In genomic region chr9:115206219-115206618, GRCm38 (mm10) we compare ENCODE assay signal across 13 mouse cellular contexts.
DNase-seq lines count a peak whose midpoint lies in the region; ATAC-seq and TF ChIP-seq lines count a peak whose summit lies in the region.
"Had no signal": no experiment of that assay in that cellular context is flagged by ENCODE, and none has a peak within 500 bp of the region (broad histone marks: within the 10 kb centered on the region; RNA-seq: fewer than 3 reads in every experiment).

No protein-coding gene starts in this region.

- no peak for TF ChIP-seq EP300 in stomach, postnatal 0 days (optimal IDR thresholded peaks at IDR 0.05)
- no peak for TF ChIP-seq EP300 in heart, adult 2 months (IDR thresholded peaks at IDR 0.05; ENCODE audit: insufficient read depth, low read depth, low read length)

- no peaks in the 10 kb centered on the region for H3K9me3 ChIP-seq in embryonic facial prominence, embryonic 12.5 days
- no peaks in the 10 kb centered on the region for H3K9me3 ChIP-seq in embryonic facial prominence, embryonic 10.5 days
- no peaks in the 10 kb centered on the region for H3K9me3 ChIP-seq in limb, embryonic 14.5 days (ENCODE audit: control insufficient read depth, low read length)
- H3K9me3 ChIP-seq in limb, embryonic 10.5 days (replicated peaks) = no peaks in the 10 kb centered on the region
- H3K9me3 ChIP-seq in stomach, embryonic 14.5 days (ENCODE audit: control insufficient read depth, low read depth, low read length) = no peaks in the 10 kb centered on the region
- no peaks in the 10 kb centered on the region for H3K9me3 ChIP-seq in stomach, postnatal 0 days (ENCODE audit: control insufficient read depth, low read length)
- H3K9me3 ChIP-seq: heart, embryonic 12.5 days; limb, embryonic 13.5 days had no signal

- peaks cover 10% of the 10 kb centered on the region for H3K4me1 ChIP-seq in embryonic facial prominence, embryonic 12.5 days
- peaks cover 20% of the 10 kb centered on the region for H3K4me1 ChIP-seq in embryonic facial prominence, embryonic 10.5 days
- peaks cover 10% of the 10 kb centered on the region for H3K4me1 ChIP-seq in limb, embryonic 14.5 days (ENCODE audit: control insufficient read depth, insufficient read depth, low read length)
- peaks cover 25% of the 10 kb centered on the region for H3K4me1 ChIP-seq in limb, embryonic 10.5 days
- peaks cover 10% of the 10 kb centered on the region; the same call in 1 of the 2 replicates for H3K4me1 ChIP-seq in stomach, embryonic 14.5 days (ENCODE audit: control insufficient read depth, insufficient read depth, low read length)
- 0 out of 2 replicates have a peak, but pooled peaks cover 2% of the 10 kb centered on the region for H3K4me1 ChIP-seq in stomach, postnatal 0 days (replicated peaks; ENCODE audit: control insufficient read depth, insufficient read depth)
- H3K4me1 ChIP-seq in heart, adult 2 months (ENCODE audit: control insufficient read depth, insufficient read depth, low read length) = no peaks in the 10 kb centered on the region

- H3K9ac ChIP-seq in embryonic facial prominence, embryonic 12.5 days = no peak overlapping the region
- H3K9ac ChIP-seq in limb, embryonic 14.5 days (ENCODE audit: low read depth, low read length, severe bottlenecking) = no peak overlapping the region
- no peak overlapping the region for H3K9ac ChIP-seq in stomach, embryonic 14.5 days (replicated peaks; ENCODE audit: low read depth, low read length)
- no peak overlapping the region for H3K9ac ChIP-seq in stomach, postnatal 0 days (ENCODE audit: low read length)
- H3K9ac ChIP-seq in heart, adult 2 months (ENCODE audit: low read depth, low read length) = no peak overlapping the region
- H3K9ac ChIP-seq: heart, embryonic 12.5 days; limb, embryonic 13.5 days had no signal

- no peak for TF ChIP-seq CTCF in stomach, postnatal 0 days (IDR thresholded peaks at IDR 0.05; ENCODE audit: low read depth)
- no peak for TF ChIP-seq CTCF in heart, adult 2 months (IDR thresholded peaks at IDR 0.05)

- no peak for DNase-seq in embryonic facial prominence, embryonic 10.5 days (ENCODE audit: low spot score)
- DNase-seq in limb, embryonic 14.5 days (ENCODE audit: low spot score) = peak; percentile 71
- DNase-seq in limb, embryonic 10.5 days (ENCODE audit: low spot score) = no peak
- DNase-seq in stomach, postnatal 0 days (ENCODE audit: low spot score) = no peak
- DNase-seq in heart, postnatal 25 days (ENCODE audit: low spot score) = no peak
- DNase-seq in heart, adult 2 months = no peak
- DNase-seq: gastrocnemius, postnatal 10 days; kidney, adult 8-10 months had no signal

- H3K27me3 ChIP-seq in embryonic facial prominence, embryonic 12.5 days = no peaks in the 10 kb centered on the region
- H3K27me3 ChIP-seq in embryonic facial prominence, embryonic 10.5 days (replicated peaks; ENCODE audit: low read depth, poor library complexity, severe bottlenecking) = no peaks in the 10 kb centered on the region
- no peaks in the 10 kb centered on the region for H3K27me3 ChIP-seq in limb, embryonic 14.5 days (ENCODE audit: control insufficient read depth, insufficient read depth, low read length)
- no peaks in the 10 kb centered on the region for H3K27me3 ChIP-seq in limb, embryonic 10.5 days (ENCODE audit: low read depth, poor library complexity, severe bottlenecking)
- H3K27me3 ChIP-seq in stomach, embryonic 14.5 days (ENCODE audit: control insufficient read depth, insufficient read depth, low read length) = no peaks in the 10 kb centered on the region
- H3K27me3 ChIP-seq in stomach, postnatal 0 days (ENCODE audit: control insufficient read depth, insufficient read depth, low read length) = no peaks in the 10 kb centered on the region
- no peaks in the 10 kb centered on the region for H3K27me3 ChIP-seq in heart, adult 2 months (ENCODE audit: control insufficient read depth, insufficient read depth, low read length)
- H3K27me3 ChIP-seq: heart, embryonic 12.5 days; limb, embryonic 13.5 days had no signal

- intact Hi-C loops in heart, postnatal 25 days (cut with DNase I) = no loop called here
- intact Hi-C loops in heart, adult 2 months (cut with DNase I) = no loop called here

- no peak for ATAC-seq in embryonic facial prominence, embryonic 12.5 days (ENCODE audit: insufficient number of reproducible peaks, insufficient read depth, low FRiP score, low TSS enrichment)
- peak; percentile 28; the same call in 1 of the 2 replicates for ATAC-seq in limb, embryonic 14.5 days (ENCODE audit: low FRiP score, low read depth)
- no peak for ATAC-seq in stomach, embryonic 14.5 days (ENCODE audit: insufficient number of reproducible peaks, insufficient read depth, low FRiP score, low read depth)
- no peak for ATAC-seq in stomach, postnatal 0 days (ENCODE audit: low FRiP score, low TSS enrichment)

- H3K4me3 ChIP-seq in embryonic facial prominence, embryonic 12.5 days = no peak overlapping the region
- no peak overlapping the region for H3K4me3 ChIP-seq in embryonic facial prominence, embryonic 10.5 days
- H3K4me3 ChIP-seq in limb, embryonic 14.5 days (replicated peaks; ENCODE audit: low read length) = no peak overlapping the region
- H3K4me3 ChIP-seq in limb, embryonic 10.5 days = no peak overlapping the region
- H3K4me3 ChIP-seq in stomach, embryonic 14.5 days (ENCODE audit: low read depth, low read length) = no peak overlapping the region
- H3K4me3 ChIP-seq in stomach, postnatal 0 days (ENCODE audit: low read depth, low read length) = no peak overlapping the region
- H3K4me3 ChIP-seq in heart, adult 2 months = no peak overlapping the region
- H3K4me3 ChIP-seq: myocyte had no signal

- 69% methylated on average over 5 of the region's 5 CpGs for WGBS in embryonic facial prominence, embryonic 12.5 days
- WGBS in embryonic facial prominence, embryonic 10.5 days = 70% methylated on average over 5 of the region's 5 CpGs
- WGBS in limb, embryonic 14.5 days = 69% methylated on average over 5 of the region's 5 CpGs
- 66% methylated on average over 5 of the region's 5 CpGs for WGBS in limb, embryonic 10.5 days
- 44% methylated on average over 5 of the region's 5 CpGs for WGBS in stomach, embryonic 14.5 days
- WGBS in stomach, postnatal 0 days = 48% methylated on average over 5 of the region's 5 CpGs
- 64% methylated on average over 5 of the region's 5 CpGs for WGBS in heart, adult 2 months

- no peaks in the 10 kb centered on the region for H3K36me3 ChIP-seq in embryonic facial prominence, embryonic 12.5 days
- H3K36me3 ChIP-seq in embryonic facial prominence, embryonic 10.5 days (replicated peaks) = no peaks in the 10 kb centered on the region
- no peaks in the 10 kb centered on the region for H3K36me3 ChIP-seq in limb, embryonic 14.5 days (ENCODE audit: control insufficient read depth, insufficient read depth, low read length)
- H3K36me3 ChIP-seq in limb, embryonic 10.5 days = no peaks in the 10 kb centered on the region
- H3K36me3 ChIP-seq in stomach, embryonic 14.5 days (ENCODE audit: control insufficient read depth, insufficient read depth, low read length) = no peaks in the 10 kb centered on the region
- H3K36me3 ChIP-seq in stomach, postnatal 0 days (ENCODE audit: control insufficient read depth, insufficient read depth, low read length) = no peaks in the 10 kb centered on the region
- no peaks in the 10 kb centered on the region for H3K36me3 ChIP-seq in heart, adult 2 months (ENCODE audit: control insufficient read depth, insufficient read depth, low read length)

- no peak overlapping the region for H3K27ac ChIP-seq in embryonic facial prominence, embryonic 12.5 days
- no peak overlapping the region for H3K27ac ChIP-seq in embryonic facial prominence, embryonic 10.5 days (replicated peaks)
- no peak overlapping the region for H3K27ac ChIP-seq in limb, embryonic 14.5 days (replicated peaks; ENCODE audit: low read depth, low read length)
- H3K27ac ChIP-seq in limb, embryonic 10.5 days = no peak overlapping the region
- H3K27ac ChIP-seq in stomach, embryonic 14.5 days (ENCODE audit: low read length) = no peak overlapping the region
- no peak overlapping the region for H3K27ac ChIP-seq in stomach, postnatal 0 days (replicated peaks)
- no peak overlapping the region for H3K27ac ChIP-seq in heart, adult 2 months
- H3K27ac ChIP-seq: limb, embryonic 13.5 days had no signal

- no peaks in the 10 kb centered on the region for H3K79me2 ChIP-seq in heart, adult 2 months (replicated peaks; ENCODE audit: control insufficient read depth, insufficient read depth, low read length)

- TF ChIP-seq POLR2A in limb, embryonic 14.5 days (IDR thresholded peaks at IDR 0.05; ENCODE audit: borderline replicate concordance, extremely low read depth, insufficient read depth, insufficient read length) = no peak
- TF ChIP-seq POLR2A in heart, adult 2 months (IDR thresholded peaks at IDR 0.05; ENCODE audit: insufficient read depth, low read depth, low read length) = no peak

- H3K4me2 ChIP-seq in embryonic facial prominence, embryonic 12.5 days (replicated peaks) = 0 out of 2 replicates have a peak overlapping the region, but pooled peaks have one; percentile 37
- no peak overlapping the region for H3K4me2 ChIP-seq in limb, embryonic 14.5 days (replicated peaks; ENCODE audit: low read depth, low read length, severe bottlenecking)
- H3K4me2 ChIP-seq in stomach, embryonic 14.5 days (replicated peaks; ENCODE audit: low read depth, low read length) = peak overlapping the region; percentile 28; the same call in 1 of the 2 replicates
- H3K4me2 ChIP-seq in stomach, postnatal 0 days (replicated peaks; ENCODE audit: low read depth) = no peak overlapping the region

Comparison
In these comparisons a context has a peak if more than half of its experiments do, and no peak if none do; other contexts are left out.
1. H3K4me2 ChIP-seq: peak in embryonic facial prominence, embryonic 12.5 days (single experiment) and stomach, embryonic 14.5 days (single experiment); none in limb, embryonic 14.5 days (single experiment) and stomach, postnatal 0 days (single experiment).